Mouse (Mus musculus): ENCODE data around the gene Olfr643.

Gene Olfr643

GRCm38 (mm10) chr7:104137305-104137704 lies at the start of gene Olfr643:
Olfr643 (minus strand) TSS chr7:104137405.
- no peak for DNase-seq (ENCODE audit: extremely low spot score, low read depth, low spot score)

GRCm38 (mm10) chr7:104183292-104183691 lies 46.1 kb upstream of the Olfr643 start, which contains the start of gene Olfr648:
Olfr648 (minus strand) TSS chr7:104183392.
- DNase-seq (ENCODE audit: extremely low spot score, low read depth, low spot score): no peak

- no peak for DNase-seq (ENCODE audit: extremely low spot score, low read depth, low spot score)
These were observed 41.9 kb upstream of the Olfr643 start for GRCm38 (mm10) chr7:104179074-104179473.

GRCm38 (mm10) chr7:104178422-104179054 lies 41.3 kb upstream of the Olfr643 start:
- no peak for DNase-seq (ENCODE audit: extremely low spot score, low read depth, low spot score)

GRCm38 (mm10) chr7:104175085-104175484 lies 37.9 kb upstream of the Olfr643 start:
- DNase-seq (ENCODE audit: extremely low spot score, low read depth, low spot score): no peak

GRCm38 (mm10) chr7:104169634-104170204 lies 32.5 kb upstream of the Olfr643 start:
- no peak for DNase-seq (ENCODE audit: extremely low spot score, low read depth, low spot score)

GRCm38 (mm10) chr7:104167105-104167504 lies 29.9 kb upstream of the Olfr643 start:
- no peak for DNase-seq (ENCODE audit: extremely low spot score, low read depth, low spot score)

GRCm38 (mm10) chr7:104150456-104150855 lies 13.3 kb upstream of the Olfr643 start, which contains the start of gene Ubqlnl:
Ubqlnl (minus strand) TSS chr7:104150556.
- DNase-seq (ENCODE audit: extremely low spot score, low read depth, low spot score): no peak

GRCm38 (mm10) chr7:104143179-104143578 lies 6.0 kb upstream of the Olfr643 start, which contains the start of gene Ubqln3:
Ubqln3 (minus strand) TSS chr7:104143279.
- no peak for DNase-seq (ENCODE audit: extremely low spot score, low read depth, low spot score)

GRCm38 (mm10) chr7:104129726-104130125 lies 7.5 kb downstream of the Olfr643 start, which contains the start of gene Ubqln5:
Ubqln5 (minus strand) TSS chr7:104129826.
- no peak for DNase-seq (ENCODE audit: extremely low spot score, low read depth, low spot score)

- no peak for DNase-seq (ENCODE audit: extremely low spot score, low read depth, low spot score)
These were observed 32.5 kb downstream of the Olfr643 start, which contains the start of gene Olfr646 for GRCm38 (mm10) chr7:104104757-104104972. Olfr646 (plus strand) TSS chr7:104104873.

GRCm38 (mm10) chr7:104103913-104104756 lies 33.1 kb downstream of the Olfr643 start:
- no peak for DNase-seq (ENCODE audit: extremely low spot score, low read depth, low spot score)

- no peak for DNase-seq (ENCODE audit: extremely low spot score, low read depth, low spot score)
These were observed 51.8 kb downstream of the Olfr643 start, which contains the start of gene Olfr645 for GRCm38 (mm10) chr7:104085365-104085764. Olfr645 (minus strand) TSS chr7:104085465.

GRCm38 (mm10) chr7:104071769-104072168 lies 65.4 kb downstream of the Olfr643 start, which contains the start of gene Olfr644:
Olfr644 (minus strand) TSS chr7:104071869.
- no peak for DNase-seq (ENCODE audit: extremely low spot score, low read depth, low spot score)

GRCm38 (mm10) chr7:104061345-104061744 lies 75.9 kb downstream of the Olfr643 start, which contains the start of gene 4930516K23Rik:
4930516K23Rik (minus strand) TSS chr7:104061445.
- DNase-seq (ENCODE audit: extremely low spot score, low read depth, low spot score): no peak

- DNase-seq (ENCODE audit: extremely low spot score, low read depth, low spot score): no peak
These were observed 78.0 kb downstream of the Olfr643 start for GRCm38 (mm10) chr7:104059215-104059614.

GRCm38 (mm10) chr7:104052566-104052965 lies 84.6 kb downstream of the Olfr643 start, which contains the start of gene Olfr642:
Olfr642 (minus strand) TSS chr7:104052666.
- no peak for DNase-seq (ENCODE audit: extremely low spot score, low read depth, low spot score)

- DNase-seq (ENCODE audit: extremely low spot score, low read depth, low spot score): no peak
These were observed 86.5 kb downstream of the Olfr643 start for GRCm38 (mm10) chr7:104050745-104051144.

- no peak for DNase-seq (ENCODE audit: extremely low spot score, low read depth, low spot score)
These were observed 102.1 kb downstream of the Olfr643 start, which contains the start of gene Olfr641 for GRCm38 (mm10) chr7:104035145-104035544. Olfr641 (plus strand) TSS chr7:104035445.

- DNase-seq (ENCODE audit: extremely low spot score, low read depth, low spot score): no peak
These were observed 110.2 kb downstream of the Olfr643 start for GRCm38 (mm10) chr7:104026978-104027377.

- no peak for DNase-seq (ENCODE audit: extremely low spot score, low read depth, low spot score)
These were observed 111.7 kb downstream of the Olfr643 start, which contains the start of gene Olfr640 for GRCm38 (mm10) chr7:104025473-104025872. Olfr640 (minus strand) TSS chr7:104025573.

Measured in hindlimb bud, embryonic 11.5 days (tissue).